Mouse (Mus musculus) embryonic fibroblast, embryonic 13.5 days (primary cell): ENCODE measurements around the gene Scrn3.

Source experiments
- CTCF ChIP-seq: IDR thresholded peaks from 2 replicates; pipeline ENCODE4 v1.5.1; 2011; ENCODE audit warnings: mild to moderate bottlenecking, control low read depth, low read length, moderate library complexity, borderline replicate concordance; ENCODE audit not compliant: insufficient read depth
- POLR2A ChIP-seq: IDR thresholded peaks from 2 replicates; pipeline ENCODE4 v1.6.1; 2011; ENCODE audit warnings: low read depth, mild to moderate bottlenecking, control low read depth, low read length, moderate library complexity

DNA sequence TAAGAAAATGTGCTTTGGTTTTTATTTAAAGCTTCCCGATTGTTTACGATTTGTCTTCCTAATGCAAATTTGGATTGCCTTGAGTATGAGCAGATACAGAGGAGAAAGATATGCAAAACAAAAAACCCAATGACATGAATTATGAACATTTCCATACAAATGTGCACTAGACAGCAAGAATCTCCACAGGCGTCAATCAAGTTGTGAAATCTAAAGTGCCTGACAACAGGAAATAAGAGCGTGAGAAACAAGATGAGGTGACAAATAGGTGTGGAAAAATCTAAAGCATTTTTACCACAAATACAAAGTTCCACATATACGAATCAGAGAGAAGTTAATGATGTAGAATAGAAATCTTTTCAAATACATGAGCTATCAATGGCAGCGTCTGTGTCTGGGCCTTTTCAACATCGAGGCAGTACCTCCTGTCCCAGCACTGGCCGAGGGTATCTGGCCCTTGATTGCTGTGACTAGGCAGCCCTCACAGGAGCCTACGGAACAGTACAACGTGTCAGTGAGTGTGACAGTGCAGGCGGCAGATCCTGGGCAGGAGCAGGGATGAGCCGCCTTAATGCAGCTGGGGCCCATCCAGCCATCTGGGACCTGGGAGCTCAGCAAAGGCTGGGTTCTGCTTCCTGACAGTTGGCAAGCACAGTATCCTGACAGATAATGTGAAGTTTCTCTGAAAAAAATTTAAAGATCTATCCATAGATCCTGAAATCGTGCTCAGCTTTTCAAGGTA, 34.1 kb downstream of the Scrn3 start:
- TF ChIP-seq CTCF (no peak), POLR2A (no peak)
